Mouse (Mus musculus) neutrophil, adult 5-6 weeks (primary cell): ENCODE data around the gene Gm20388. TPM values are rescaled to one million over a fixed set of nuclear protein-coding genes. Genes with fewer than 3 reads are reported as not detected.
A peak's percentile ranks its signal among the peaks of the same experiment; 100 is the strongest.

Source experiments
- ATAC-seq: fragments of 151-379, 151-347 bp; 2 replicates; pipeline ENCODE4 v1.8.0; 2017; ENCODE audit warnings: mild to moderate bottlenecking, moderate TSS enrichment; ENCODE audit not compliant: insufficient number of reproducible peaks, poor library complexity, low FRiP score, severe bottlenecking; ENCODE audit errors: extremely low read depth
- total RNA-seq: library from RNA; stranded (forward); fragments of 200-1000 nt; gene quantifications from 2 replicates; pipeline ENCODE4 v1.2.3, GENCODE M21; 2017

Gm20388 gene
- total RNA-seq, 1 experiment from 2014 or later: 10.8 TPM

DNA sequence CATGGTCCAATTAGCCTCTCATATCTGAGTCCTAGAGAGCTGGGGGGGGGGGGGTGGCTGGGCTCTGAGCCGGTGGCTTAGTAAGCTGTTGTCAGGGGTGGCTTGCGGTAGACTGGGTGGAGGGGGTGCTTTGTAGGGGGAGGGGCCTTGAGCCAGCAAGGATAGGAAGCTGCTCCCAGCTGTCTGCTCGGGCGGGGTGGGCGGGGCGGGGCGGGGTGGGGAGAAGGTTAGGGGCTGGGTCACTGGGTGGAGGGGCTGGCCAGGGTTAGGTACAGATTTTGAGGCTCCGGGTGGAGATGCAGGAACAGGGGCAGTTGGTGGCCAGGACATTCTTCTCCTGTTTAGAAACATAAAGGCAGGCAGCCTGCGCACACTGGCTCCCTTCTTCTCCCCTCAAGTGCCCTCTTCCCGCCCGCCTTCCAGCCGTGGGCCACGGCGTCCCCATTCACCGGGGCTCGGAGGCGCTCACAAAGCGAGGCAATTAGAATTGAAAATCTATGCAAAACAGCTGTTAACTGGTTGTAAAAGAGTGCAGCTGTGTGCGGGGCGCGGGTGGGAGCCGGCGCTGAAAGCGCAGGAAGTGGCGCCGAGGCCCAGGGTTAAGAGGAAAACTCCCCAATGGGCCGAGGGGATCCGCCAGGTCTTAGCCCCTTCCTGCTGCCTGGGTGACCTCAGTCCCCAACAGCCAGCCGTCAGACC lies 622.0 kb downstream of the Gm20388 start:
- ATAC-seq: no peak

DNA sequence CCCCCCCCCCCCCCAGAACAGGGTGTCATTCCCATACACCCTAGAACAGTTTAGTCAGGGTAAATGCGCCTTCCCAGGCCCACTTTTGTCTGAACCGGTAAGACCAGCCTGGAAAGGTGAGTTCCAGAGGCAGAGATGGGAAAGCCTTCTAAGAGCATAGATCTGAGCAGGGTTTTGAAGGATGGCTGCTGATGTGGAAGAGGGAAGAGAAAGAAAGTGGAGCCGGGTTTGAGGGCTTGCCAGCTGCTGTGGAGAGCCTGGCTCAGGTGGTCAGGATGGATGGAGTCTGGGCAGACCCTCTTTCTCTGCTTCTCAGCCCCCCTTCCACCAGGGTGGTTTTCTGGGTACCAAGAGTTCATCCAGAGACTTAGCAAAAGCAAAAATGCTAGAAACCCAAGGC lies 622.7 kb downstream of the Gm20388 start:
- no peak for ATAC-seq

DNA sequence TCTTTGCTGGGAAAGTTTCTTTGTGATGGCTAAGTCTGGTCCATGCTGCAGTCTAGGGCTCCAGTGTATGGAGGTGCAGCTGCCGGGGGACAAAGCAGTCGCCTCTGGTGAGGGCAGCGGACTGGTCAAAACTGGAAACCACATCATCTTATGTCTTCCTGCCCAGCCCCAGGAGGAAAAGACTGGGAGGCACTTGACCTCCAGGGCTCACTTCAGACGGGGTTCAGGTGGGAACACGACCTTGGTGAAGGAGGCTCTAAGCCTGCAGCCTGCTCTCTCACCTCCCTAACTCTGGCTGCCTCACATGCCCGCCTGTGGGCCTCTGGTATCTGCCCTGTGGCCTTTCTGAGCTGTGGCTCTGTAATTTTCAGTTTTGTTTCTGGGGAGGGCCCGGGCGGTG lies 623.4 kb downstream of the Gm20388 start:
- ATAC-seq: no peak

DNA sequence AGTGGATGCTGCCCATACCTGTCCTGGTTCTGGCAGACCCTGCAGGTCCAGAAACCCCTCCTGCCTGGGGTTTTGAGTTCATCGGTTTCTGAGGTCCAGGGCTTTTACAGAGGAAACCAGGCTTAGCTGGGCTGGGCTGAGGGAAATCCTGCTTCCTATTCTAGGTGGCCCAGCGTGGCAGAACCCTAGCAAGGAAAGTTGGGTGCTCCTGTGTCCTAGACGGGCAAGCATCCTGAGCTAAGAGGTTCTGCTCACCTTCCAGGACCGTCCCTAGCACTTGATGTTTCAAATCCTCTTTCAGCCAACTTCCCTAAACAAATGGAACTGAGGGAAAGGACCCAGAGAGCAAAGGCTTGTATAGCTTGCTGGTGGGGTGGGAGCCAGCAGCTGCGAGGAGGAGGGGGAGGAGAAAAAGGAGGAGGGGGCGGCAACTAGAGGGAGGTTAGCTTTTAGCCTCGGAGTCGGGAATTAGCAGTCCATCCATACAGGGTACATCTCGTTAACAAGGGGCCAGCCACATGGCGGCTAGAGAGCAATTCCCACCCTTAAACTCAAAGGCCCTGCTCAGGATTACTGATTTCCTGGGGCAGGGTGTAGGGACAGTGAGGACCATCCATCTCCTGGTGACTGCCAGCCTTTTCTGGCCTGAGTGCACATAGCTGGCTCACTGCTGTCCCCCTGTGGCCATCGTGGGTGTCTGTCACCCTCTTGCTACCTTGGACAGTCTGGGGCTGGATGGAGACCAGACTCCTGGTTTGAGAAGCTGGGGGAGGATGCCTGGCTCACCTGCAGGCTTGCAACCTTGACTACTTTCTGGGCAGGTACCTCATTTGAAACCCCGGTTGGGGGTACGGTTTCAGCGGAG lies 624.1 kb downstream of the Gm20388 start:
- peak; percentile 39; the same call in 1 of the 2 replicates for ATAC-seq

DNA sequence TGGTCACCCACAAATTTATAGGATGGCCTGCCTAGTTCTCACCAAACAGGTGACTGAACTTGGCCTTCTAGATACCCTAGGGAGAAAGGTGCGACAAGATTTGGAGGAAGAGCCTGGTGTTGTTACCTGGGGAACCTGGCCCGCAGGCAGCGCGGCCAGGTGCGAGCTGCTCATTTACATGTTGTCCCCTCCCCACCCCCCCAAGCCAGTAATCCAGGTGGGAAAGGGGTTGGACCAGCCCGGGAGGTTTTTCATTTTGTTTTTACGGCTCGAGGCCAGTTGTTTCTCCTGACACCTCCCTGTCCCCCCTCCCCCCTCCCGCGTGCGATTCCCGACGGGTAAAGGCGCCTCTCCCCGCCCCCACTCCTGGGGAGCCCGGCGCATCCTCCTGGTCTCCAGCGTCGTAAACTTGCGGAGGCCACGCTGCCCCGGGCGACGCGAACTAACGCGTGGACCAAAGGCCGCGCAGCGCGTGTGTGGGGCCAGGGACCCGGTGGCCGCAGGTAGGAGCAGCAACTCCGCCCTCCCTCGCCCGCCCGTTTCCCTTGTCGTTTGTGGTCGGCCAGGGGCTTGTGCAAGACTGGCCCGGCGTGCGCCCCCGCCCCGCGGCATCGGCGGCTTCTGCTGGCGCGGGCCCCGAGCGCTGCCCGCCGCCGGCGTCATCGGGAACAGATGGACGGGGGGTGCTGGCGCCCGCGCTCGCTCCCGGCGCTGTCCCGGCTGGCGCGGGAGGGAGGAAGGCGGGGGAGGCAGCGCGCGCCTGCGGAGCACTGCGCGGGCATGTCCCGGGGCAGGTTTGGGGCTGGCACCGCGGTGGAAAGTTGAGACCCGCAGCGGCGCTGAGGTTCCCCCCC lies 625.0 kb downstream of the Gm20388 start:
- no peak for ATAC-seq

DNA sequence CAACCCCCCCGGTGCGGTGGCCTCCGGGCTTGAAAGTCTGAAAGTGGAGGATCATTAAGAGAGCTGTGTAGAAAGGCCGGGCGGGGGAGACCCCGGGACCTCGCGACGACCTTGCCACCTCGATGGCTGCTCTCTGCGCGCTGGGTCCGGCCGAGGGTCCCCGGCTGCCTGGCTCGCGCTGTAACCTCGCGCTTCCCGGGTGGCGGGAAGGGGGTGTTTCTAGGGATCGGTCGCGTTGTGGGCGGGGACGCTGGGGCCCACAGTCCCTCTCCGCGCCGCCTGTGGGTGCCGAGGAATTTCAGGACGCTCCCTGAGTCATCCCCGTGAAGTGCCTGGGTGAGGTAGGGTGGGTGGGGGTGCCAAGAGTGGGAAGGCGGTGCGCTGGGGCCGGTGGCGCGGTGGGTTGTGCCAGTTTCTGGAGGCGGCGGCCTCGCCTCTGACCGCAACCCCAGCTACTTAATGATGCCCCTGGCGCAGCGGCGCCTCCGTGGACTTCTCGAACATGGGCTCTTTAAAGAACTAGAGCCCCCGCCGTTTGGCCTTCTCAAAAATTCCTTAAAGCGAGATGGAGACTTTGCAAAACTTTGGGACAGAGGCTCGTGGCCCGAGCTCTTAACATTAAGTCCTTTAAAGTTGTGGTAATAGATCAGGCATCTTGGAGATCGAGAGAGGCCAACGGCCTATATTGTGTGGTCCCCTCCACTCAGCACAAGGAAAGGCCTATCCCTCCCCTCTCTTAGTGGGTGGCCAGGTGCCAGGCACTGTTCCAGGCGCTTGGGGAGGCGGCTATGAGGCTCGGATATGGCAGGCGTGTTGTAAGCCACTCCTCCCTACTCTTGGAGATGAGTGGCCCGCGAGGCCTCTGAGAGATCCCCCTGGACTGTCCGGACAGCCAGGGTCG lies 625.9 kb downstream of the Gm20388 start:
- no peak for ATAC-seq

DNA sequence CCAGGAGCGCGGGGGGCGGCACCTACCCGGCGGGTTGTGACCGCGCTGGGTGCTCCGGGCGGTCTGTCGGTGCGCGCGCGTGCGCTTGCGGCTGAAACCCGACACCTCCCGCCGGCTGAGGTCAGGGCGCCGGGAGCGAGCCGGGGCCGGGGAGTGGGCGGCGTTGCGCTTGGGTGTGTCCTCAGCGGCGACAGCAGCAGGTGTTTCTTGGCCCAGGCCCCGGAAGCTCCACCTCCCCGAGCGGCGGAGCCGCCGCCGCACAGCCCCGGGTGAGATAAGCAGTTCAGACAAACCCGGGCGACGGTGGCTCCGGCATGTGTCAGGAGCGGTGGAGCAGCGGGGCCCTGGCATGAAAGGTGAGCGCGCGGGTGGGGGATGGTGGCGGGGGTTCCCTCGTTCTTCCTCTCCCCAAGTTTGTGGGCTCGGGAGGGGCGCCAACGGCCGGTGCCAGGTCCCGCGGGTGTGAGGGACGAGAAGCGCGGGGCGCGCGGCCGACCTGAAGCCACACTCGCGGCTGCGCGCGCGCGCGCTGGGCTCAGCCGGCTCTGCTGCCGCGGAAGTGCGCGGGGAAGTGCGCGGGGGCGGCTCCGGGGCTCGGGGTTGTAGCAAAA lies 626.7 kb downstream of the Gm20388 start:
- ATAC-seq: peak; percentile 10; the same call in 1 of the 2 replicates

DNA sequence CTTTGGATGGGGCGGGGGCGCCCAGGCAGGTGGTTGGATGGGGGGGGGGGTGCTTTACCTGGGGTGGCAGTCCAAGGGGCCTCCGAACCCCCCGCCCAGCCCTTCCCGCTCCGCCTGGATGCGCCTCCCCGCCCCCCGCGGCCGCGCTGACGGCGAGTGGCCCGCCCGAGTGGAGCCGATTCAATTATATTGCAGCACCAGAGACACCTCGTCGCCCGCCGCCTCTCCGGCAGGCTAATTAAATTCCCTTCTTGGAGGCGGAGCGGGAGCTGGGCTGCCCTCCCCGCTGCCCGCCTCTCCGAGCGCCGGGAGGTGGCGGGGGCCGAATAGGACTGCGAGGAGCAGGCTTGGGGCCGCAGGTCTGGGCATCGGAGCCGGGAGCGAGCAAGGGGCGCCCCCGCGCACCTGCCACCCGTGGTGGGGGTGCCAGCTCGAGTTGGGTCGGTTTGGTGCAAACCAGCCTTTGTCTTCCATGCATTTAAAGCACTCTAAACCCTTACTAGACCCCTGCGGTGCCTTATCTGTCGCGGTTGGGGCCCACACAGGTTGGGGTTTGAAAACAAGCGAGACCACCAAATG lies 627.3 kb downstream of the Gm20388 start:
- ATAC-seq: no peak

DNA sequence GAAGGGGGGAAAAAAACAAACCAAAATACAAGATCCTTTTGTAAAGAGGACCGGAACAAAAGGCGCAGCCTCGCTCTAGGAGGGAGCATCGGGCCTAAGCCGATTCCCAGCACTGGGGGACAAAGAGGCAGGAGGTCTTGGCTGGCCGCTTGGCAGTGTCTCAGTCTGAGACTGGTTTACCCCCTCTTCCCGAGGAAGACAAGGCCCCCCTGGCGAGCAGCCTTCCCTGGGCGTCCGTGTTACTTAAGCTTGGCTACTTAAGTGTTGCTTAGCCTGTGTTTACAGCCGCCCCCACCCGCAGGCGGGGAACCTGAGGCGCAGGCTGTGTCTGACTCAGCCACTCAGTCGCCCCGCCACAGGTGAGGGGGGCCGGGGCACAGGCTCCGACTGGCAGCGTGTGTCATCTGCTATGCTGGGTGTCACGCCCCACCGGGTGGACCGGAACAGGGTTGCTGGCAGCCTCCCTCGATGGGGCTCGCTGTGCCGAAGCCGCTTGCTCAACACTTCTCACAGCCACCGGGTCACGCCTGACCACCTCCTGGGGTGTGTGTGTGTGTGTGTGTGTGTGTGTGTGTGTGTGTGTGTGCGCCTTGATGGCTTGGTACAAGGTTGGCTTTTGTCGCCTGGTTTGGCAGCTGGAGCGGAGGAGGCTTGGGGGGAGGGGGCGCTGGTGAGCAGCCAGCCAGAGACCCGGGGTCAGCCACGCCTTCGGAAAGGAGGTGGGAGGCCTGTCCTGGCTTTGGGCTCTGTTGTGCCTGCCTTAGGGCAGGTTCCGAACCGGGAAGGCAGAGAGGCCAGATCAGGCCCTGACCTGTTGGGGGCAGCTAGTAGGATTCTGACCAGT lies 628.0 kb downstream of the Gm20388 start:
- peak; percentile 78 for ATAC-seq

DNA sequence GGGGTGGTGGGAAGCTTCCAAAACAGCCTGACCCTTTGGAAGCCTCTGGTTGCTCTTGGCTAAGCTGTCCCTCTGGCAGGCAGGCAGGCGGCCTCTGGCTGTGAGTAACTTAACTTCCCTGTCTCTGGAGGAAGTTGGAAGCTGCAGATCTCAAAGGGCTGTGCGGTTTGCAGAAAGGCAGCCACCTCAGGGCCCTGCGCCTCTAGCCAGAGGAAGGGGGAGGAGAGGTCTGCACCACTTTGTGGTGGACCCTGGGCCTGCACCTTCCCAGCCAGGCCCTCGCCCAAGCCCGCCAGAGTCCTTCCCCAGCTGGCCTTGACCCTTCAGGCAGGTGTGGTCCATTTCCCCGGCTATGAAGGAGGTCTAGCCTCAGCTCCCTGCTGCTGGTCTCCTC lies 628.7 kb downstream of the Gm20388 start:
- peak; percentile 11; the same call in 1 of the 2 replicates for ATAC-seq

DNA sequence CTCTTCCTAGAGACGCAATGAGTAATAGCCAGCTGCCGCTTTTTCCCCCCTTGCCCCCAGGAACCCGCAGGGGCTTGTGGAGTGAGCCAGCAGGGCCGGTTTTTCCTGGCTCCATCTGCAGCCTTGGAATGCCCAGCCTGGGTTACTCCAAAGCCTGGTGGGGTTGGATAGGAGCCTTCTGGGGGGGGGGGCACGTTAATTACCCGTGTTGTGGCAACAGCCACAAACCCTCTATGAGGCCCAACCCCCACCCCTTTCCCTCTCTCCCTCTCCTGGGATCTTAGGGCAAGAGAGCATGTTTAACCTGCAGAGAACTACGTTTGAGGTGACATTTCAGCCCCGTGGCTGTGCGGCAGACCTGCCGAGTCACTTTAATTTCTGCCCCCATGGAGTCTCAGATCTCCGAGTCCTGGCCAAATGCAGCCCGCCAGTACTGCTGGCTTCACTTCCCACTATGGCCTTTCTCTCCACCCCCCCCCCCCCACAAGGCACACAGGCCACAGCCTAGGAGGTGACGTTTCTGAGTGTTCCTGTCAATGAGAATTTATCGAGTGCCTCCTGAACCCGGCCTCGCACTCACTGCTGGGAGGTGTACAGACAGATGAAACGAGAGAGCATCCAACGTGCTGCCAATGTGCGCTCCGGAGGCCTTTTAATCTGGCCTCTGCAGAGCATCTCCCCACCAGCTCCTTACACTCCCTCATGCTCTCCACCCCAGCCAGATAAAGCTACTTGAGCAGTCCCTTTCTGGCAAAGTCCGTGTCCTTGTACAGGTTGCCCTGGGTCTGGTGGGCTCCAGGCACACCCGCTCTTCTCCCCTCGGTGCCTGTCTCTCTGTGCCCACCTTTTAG lies 629.4 kb downstream of the Gm20388 start:
- ATAC-seq: no peak

DNA sequence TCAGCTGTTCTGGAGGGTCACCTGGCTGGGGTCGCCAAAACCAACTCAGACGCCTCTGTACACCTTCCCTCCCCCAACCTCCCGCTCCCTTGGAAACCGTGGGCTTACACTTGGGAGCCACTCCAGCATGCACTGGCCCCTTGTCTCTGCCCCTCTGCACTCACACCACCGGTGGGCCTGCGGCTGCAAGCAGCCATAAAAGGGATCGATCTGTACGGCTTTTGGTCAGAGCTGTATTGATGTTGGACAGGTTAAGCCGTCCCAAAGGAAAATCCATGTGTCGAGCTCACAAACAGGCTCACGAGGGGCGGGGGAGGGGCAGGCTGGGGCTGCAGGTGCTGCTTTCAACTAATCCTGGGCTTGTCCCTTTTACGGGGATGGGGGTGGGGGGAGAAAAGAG lies 632.4 kb downstream of the Gm20388 start:
- ATAC-seq: no peak

DNA sequence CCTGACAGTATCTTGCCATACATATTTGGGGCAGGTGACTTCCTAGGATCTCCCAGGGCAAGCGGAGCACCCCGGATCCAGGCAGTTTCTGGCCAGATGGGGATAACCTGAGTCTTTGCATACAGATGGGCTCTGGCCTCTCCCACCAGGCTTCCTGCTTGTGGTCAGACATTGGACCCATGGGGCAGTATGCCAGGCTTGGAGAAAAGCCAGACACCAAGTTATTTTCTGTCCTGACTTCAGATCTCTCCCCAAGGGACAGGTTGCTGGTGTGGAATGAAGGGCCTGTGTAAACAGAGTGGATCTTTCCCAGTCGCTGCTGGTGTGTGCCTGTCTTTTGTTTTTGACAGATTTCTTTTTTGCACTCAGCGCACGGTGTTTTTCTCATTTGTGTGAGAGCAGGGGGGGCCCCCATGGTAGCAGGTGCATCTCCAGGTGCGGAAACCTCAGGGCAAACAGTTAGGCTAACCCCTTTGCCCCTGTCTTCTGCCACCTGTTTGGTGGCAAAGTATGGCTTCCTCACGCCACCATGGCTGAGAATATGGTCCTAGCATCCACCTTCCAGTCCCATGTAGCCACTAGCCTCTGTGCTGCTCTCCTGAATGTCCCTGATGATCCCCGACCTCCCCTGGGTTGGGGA lies 632.9 kb downstream of the Gm20388 start:
- no peak for ATAC-seq

DNA sequence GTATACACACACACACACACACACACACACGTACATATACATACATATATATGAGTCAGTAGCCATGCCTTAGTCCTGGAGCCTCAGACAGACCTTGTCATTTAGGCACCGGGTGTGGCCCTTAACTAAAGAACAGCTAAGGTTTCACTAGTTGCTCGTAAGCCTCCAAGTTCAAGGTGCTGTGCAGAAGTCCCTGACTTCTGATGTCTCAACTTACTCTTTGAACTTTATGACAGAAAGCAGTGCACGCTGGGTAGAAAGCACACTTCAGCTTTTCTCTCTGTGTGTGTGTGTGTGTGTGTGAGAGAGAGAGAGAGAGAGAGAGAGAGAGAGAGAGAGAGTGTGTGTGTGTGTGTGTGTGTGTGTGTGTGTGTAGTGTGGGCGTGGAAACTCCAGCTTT lies 633.5 kb downstream of the Gm20388 start:
- no peak for ATAC-seq

DNA sequence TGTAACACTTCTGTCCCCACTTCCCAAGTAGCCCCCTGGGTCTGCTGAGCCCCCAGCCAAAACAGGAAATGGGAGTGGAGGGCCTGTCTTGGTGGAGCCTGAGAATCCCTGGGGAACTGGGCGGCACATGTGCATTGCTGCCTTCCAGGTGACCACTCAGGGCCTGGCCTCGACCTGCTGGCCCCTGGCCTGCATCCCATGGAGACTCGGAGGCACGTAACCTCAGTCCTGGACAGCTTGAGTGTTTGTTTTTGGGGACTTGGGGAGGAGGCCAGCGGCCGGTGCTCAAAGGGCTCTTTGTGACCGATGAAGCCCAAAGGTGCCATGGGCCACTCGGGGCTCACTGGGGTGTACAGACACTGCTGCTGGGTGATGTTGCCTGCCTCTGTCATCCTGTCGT lies 636.9 kb downstream of the Gm20388 start:
- no peak for ATAC-seq

DNA sequence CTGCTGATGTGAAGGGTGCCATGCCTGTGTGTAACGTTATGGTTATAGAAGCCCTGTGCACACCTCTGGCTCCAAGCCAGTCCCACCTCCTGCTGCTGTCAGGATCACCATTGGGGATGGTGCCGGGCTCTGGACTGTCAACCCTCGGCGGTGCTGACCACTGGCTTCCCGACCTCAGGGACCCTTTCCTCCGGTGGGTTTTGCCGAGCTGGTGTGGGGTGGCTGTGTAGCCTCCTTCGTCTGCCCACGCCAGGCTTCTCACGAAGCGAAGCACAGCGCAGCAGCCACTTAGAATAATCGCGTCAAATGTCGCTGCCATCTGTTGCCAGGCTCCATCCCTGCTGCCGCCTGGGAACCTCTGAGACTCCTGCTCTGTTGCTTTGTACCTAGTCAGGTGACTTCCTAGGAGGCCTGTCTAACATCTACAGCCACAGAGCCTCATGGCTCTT lies 637.7 kb downstream of the Gm20388 start:
- no peak for ATAC-seq
